Comparison of ENCODE assay signal across 10 mouse cellular contexts in genomic region chr6:120471991-120472441, GRCm38 (mm10). TPM values are rescaled to one million over a fixed set of nuclear protein-coding genes. Genes with fewer than 3 reads are reported as not detected.
DNase-seq lines count a peak whose midpoint lies in the region; ATAC-seq lines count a peak whose summit lies in the region.
"Had no signal": no experiment of that assay in that cellular context is flagged by ENCODE, and none has a peak within 500 bp of the region (broad histone marks: within the 10 kb centered on the region; RNA-seq: fewer than 3 reads in every experiment).

No protein-coding gene starts in this region.

- no peak overlapping the region for H3K9ac ChIP-seq in heart, embryonic 11.5 days (ENCODE audit: low read depth, low read length)
- H3K9ac ChIP-seq in heart, embryonic 15.5 days: 0 out of 2 replicates have a peak overlapping the region, but pooled peaks have one; percentile 2
- H3K9ac ChIP-seq in midbrain, embryonic 13.5 days (replicated peaks): 0 out of 2 replicates have a peak overlapping the region, but pooled peaks have one; percentile 20

- peaks cover 29% of the 10 kb centered on the region for H3K4me1 ChIP-seq in heart, embryonic 11.5 days (ENCODE audit: control insufficient read depth, insufficient read depth, low read length)
- peaks cover 40% of the 10 kb centered on the region for H3K4me1 ChIP-seq in heart, embryonic 15.5 days (replicated peaks)
- H3K4me1 ChIP-seq in midbrain, embryonic 13.5 days (replicated peaks): peaks cover 30% of the 10 kb centered on the region

- no peaks in the 10 kb centered on the region for H3K36me3 ChIP-seq in heart, embryonic 11.5 days (ENCODE audit: control insufficient read depth, insufficient read depth, low read length)
- H3K36me3 ChIP-seq in heart, embryonic 15.5 days: 0 out of 2 replicates have a peak, but pooled peaks cover 2% of the 10 kb centered on the region
- no peaks in the 10 kb centered on the region for H3K36me3 ChIP-seq in midbrain, embryonic 13.5 days

- no peaks in the 10 kb centered on the region for H3K9me3 ChIP-seq in heart, embryonic 11.5 days (replicated peaks; ENCODE audit: control insufficient read depth, low read length)
- H3K9me3 ChIP-seq in heart, embryonic 15.5 days (replicated peaks): no peaks in the 10 kb centered on the region
- H3K9me3 ChIP-seq in midbrain, embryonic 13.5 days: no peaks in the 10 kb centered on the region

- ATAC-seq in heart, embryonic 11.5 days (replicated peaks; ENCODE audit: insufficient number of reproducible peaks, low FRiP score, low TSS enrichment): no peak
- ATAC-seq in common myeloid progenitor, adult 5-6 weeks (replicated peaks; ENCODE audit: low read depth, poor library complexity, severe bottlenecking): peak; percentile 19
- peak; percentile 61 for ATAC-seq in heart, embryonic 15.5 days (replicated peaks; ENCODE audit: insufficient number of reproducible peaks, insufficient read depth, low FRiP score, low read depth)
- peak; percentile 89 for ATAC-seq in midbrain, embryonic 13.5 days

- DNase-seq in heart, postnatal 25 days (ENCODE audit: low spot score): no peak
- no peak for DNase-seq in adrenal gland, postnatal 14 days
- no peak for DNase-seq in adrenal gland, postnatal 4 days (ENCODE audit: low spot score in 2 of 2)
- DNase-seq in cerebellum, adult 11 months: no peak
- DNase-seq: cerebellum, adult 9-11 months had no signal

- intact Hi-C loops in heart, postnatal 25 days (cut with DNase I): no loop called here

- WGBS in heart, embryonic 11.5 days (ENCODE audit: insufficient replicate concordance): 6% methylated on average over 5 of the region's 5 CpGs
- 10% methylated on average over 5 of the region's 5 CpGs for WGBS in heart, embryonic 15.5 days
- WGBS in midbrain, embryonic 13.5 days: 2% methylated on average over 5 of the region's 5 CpGs

- H3K27ac ChIP-seq in heart, embryonic 11.5 days (ENCODE audit: low read depth, low read length): peak overlapping the region; percentile 32
- H3K27ac ChIP-seq in heart, embryonic 15.5 days: peak overlapping the region; percentile 83
- peak overlapping the region; percentile 76 for H3K27ac ChIP-seq in midbrain, embryonic 13.5 days
- H3K27ac ChIP-seq: kidney, postnatal 0 days had no signal

- H3K4me2 ChIP-seq in heart, embryonic 11.5 days: no peak overlapping the region; the same call in 1 of the 2 replicates
- H3K4me2 ChIP-seq in heart, embryonic 15.5 days: peak overlapping the region; percentile 29
- H3K4me2 ChIP-seq in midbrain, embryonic 13.5 days (replicated peaks): peak overlapping the region; percentile 9; the same call in 1 of the 2 replicates

- no peak overlapping the region for H3K4me3 ChIP-seq in heart, embryonic 11.5 days (ENCODE audit: low read depth, low read length)
- H3K4me3 ChIP-seq in heart, embryonic 15.5 days: no peak overlapping the region
- H3K4me3 ChIP-seq in midbrain, embryonic 13.5 days (replicated peaks): no peak overlapping the region

- H3K27me3 ChIP-seq in heart, embryonic 11.5 days (ENCODE audit: control insufficient read depth, insufficient read depth, low read length): no peaks in the 10 kb centered on the region
- H3K27me3 ChIP-seq in heart, embryonic 15.5 days: no peaks in the 10 kb centered on the region
- H3K27me3 ChIP-seq in midbrain, embryonic 13.5 days: no peaks in the 10 kb centered on the region

RNA-seq across cellular contexts. Expression of gene Il17ra, which starts 9.0 kb away (rescaled TPM):
- polyA plus RNA-seq in heart, embryonic 11.5 days (2014; fragmentation: Nextera tagmentation; extraction: Ambion mirVana): 1.9 and 4.2 TPM in 2 replicates
- total RNA-seq in heart, postnatal 25 days (2021): 1 to 10 TPM; 2.4 to 3.0 TPM
- 29.6 and 31.8 TPM in 2 replicates for total RNA-seq in common myeloid progenitor, adult 5-6 weeks (2017)
- polyA plus RNA-seq in heart, embryonic 15.5 days (2015; fragmentation: Nextera tagmentation; extraction: Ambion mirVana): 3.4 and 8.1 TPM in 2 replicates
- 2.9 and 4.4 TPM in 2 replicates for polyA plus RNA-seq in midbrain, embryonic 13.5 days (2015; fragmentation: Nextera tagmentation; extraction: Ambion mirVana)
- total RNA-seq in adrenal gland, postnatal 14 days (2021): 9.1 and 15.0 TPM in 2 replicates
- 10 to 100 TPM in 1 of 2 experiments, 1 to 10 TPM in 1; 9.9 to 14.4 TPM for total RNA-seq in adrenal gland, postnatal 4 days (2021)

RNA-seq across cellular contexts. Expression of gene Tmem121b, which starts 21.6 kb away (rescaled TPM):
- polyA plus RNA-seq in heart, embryonic 11.5 days (2014; fragmentation: Nextera tagmentation; extraction: Ambion mirVana): 0.04 and 0.09 TPM in 2 replicates
- not detected for total RNA-seq in heart, postnatal 25 days (2021)
- total RNA-seq in common myeloid progenitor, adult 5-6 weeks (2017): 0.53 and 0.73 TPM in 2 replicates
- 0.15 TPM in 1 of 2 replicates, not detected in the other for polyA plus RNA-seq in heart, embryonic 15.5 days (2015; fragmentation: Nextera tagmentation; extraction: Ambion mirVana)
- 2.6 and 3.0 TPM in 2 replicates for polyA plus RNA-seq in midbrain, embryonic 13.5 days (2015; fragmentation: Nextera tagmentation; extraction: Ambion mirVana)
- total RNA-seq in adrenal gland, postnatal 14 days (2021): 0.15 and 0.23 TPM in 2 replicates
- 1 to 10 TPM in 1 of 2 experiments, under 1 TPM in 1; 0.96 to 1.2 TPM for total RNA-seq in adrenal gland, postnatal 4 days (2021)

RNA-seq across cellular contexts. Expression of gene Hdhd5, which starts 59.1 kb away (rescaled TPM):
- 13.2 and 17.5 TPM in 2 replicates for polyA plus RNA-seq in heart, embryonic 11.5 days (2014; fragmentation: Nextera tagmentation; extraction: Ambion mirVana)
- 10 to 100 TPM; 19.6 to 21.5 TPM for total RNA-seq in heart, postnatal 25 days (2021)
- 11.6 and 15.0 TPM in 2 replicates for total RNA-seq in common myeloid progenitor, adult 5-6 weeks (2017)
- polyA plus RNA-seq in heart, embryonic 15.5 days (2015; fragmentation: Nextera tagmentation; extraction: Ambion mirVana): 12.4 and 15.6 TPM in 2 replicates
- 14.5 and 15.3 TPM in 2 replicates for polyA plus RNA-seq in midbrain, embryonic 13.5 days (2015; fragmentation: Nextera tagmentation; extraction: Ambion mirVana)
- 25.6 and 29.9 TPM in 2 replicates for total RNA-seq in adrenal gland, postnatal 14 days (2021)
- 10 to 100 TPM; 34.8 to 35.1 TPM for total RNA-seq in adrenal gland, postnatal 4 days (2021)

Comparison
In these comparisons a context has a peak if more than half of its experiments do, and no peak if none do; other contexts are left out.
1. H3K27ac ChIP-seq: peak in every context shown above with its lines; median percentile 83 in heart, embryonic 15.5 days; 76 in midbrain, embryonic 13.5 days; 32 in heart, embryonic 11.5 days.